Mouse (Mus musculus) frontal cortex, postnatal 10 days (tissue): Measurements from ENCODE around the gene Gm14692.
"Not testable (repeated sequence)": the region's sequence is repeated elsewhere in the genome, so short reads cannot be mapped to it uniquely, and the experiment has no call there.

Source experiments
- DNase-seq, 2 experiments: peaks; one replicate each; pipeline ENCODE4 v3.0.0; 2022; ENCODE audit warnings: low spot score in 2 of 2, mixed read lengths in 1 of 2

The Gm14692 gene

DNA sequence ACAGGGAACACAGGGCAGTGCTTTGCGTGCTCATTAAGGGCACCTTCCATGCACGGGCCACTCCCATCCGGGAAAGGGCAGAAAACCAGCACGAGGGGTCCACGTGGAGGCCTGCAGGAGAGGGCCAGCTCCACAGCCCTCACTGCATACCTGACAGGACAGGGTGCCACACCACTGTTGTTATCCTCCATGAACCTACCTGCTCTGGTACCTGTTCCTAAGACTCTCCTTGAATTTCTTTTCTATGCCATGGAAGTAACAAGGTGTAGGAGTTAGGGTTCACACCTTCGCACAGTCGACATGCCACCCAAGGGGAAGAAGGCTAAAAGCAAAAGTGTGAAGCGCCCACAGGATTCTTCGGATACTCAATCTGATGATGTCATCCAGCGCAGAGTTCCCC, at the start of gene Gm14692:
TSS of gene Gm14692 (plus strand) at position 301 of the 400 bp plus-strand sequence.
- not testable (repeated sequence) for DNase-seq

GRCm38 (mm10) chrX:67693462-67693861, 2.0 kb upstream of the Gm14692 start, which contains the start of gene Gm1140:
Gene Gm1140, minus strand, starts transcription at chrX:67693562.
- DNase-seq = not testable (repeated sequence)
